Mouse (Mus musculus): Measurements from ENCODE around the gene Gm17087. TPM values are rescaled to one million over a fixed set of nuclear protein-coding genes. Genes with fewer than 3 reads are reported as not detected.

The Gm17087 gene
- total RNA-seq (2014; rRNA removed; ENCODE audit: low replicate concordance), result not detected in 2 replicates
- not detected in 2 replicates for polyA plus RNA-seq (2015; fragmentation: Nextera tagmentation; extraction: Ambion mirVana)

GRCm38 (mm10) chr17:8566850-8567249 is at the start of gene Gm17087:
TSS of gene Gm17087 (minus strand) at chr17:8566950.
- H3K27me3 ChIP-seq (ENCODE audit: control insufficient read depth, insufficient read depth, low read length), result no peaks in the 10 kb centered on the region
- no peak for ATAC-seq (ENCODE audit: insufficient read depth, low read depth)
- no peaks in the 10 kb centered on the region for H3K9me3 ChIP-seq (replicated peaks; ENCODE audit: control insufficient read depth, low read length)
- no peak within 1 kb of the TSS for H3K4me3 ChIP-seq (ENCODE audit: low read depth, low read length)
- H3K36me3 ChIP-seq (replicated peaks; ENCODE audit: control insufficient read depth, insufficient read depth, low read length), result no peaks in the 10 kb centered on the region
- H3K4me1 ChIP-seq (ENCODE audit: control insufficient read depth, insufficient read depth), result no peaks in the 10 kb centered on the region
- no peak within 1 kb of the TSS for H3K4me2 ChIP-seq (ENCODE audit: low read depth, low read length)
- TF ChIP-seq EP300 (IDR thresholded peaks at IDR 0.05; ENCODE audit: low read depth) (no peak), CTCF (IDR thresholded peaks at IDR 0.05; ENCODE audit: low read depth) (no peak)
- H3K27ac ChIP-seq (ENCODE audit: low read depth), result no peak within 1 kb of the TSS
- no peak within 1 kb of the TSS for H3K9ac ChIP-seq (replicated peaks; ENCODE audit: low read depth, low read length)
- WGBS, result 83% methylated on average over 6 of the region's 6 CpGs
- DNase-seq (ENCODE audit: low spot score), result no peak

GRCm38 (mm10) chr17:8613882-8614551 is 47.3 kb upstream of the Gm17087 start:
- Histone ChIP-seq H3K9ac (replicated peaks; ENCODE audit: low read depth, low read length) (no peak overlapping the region), H3K4me1 (ENCODE audit: control insufficient read depth, insufficient read depth) (no peaks in the 10 kb centered on the region), H3K4me2 (ENCODE audit: low read depth, low read length) (no peak overlapping the region), H3K9me3 (replicated peaks; ENCODE audit: control insufficient read depth, low read length) (no peaks in the 10 kb centered on the region), H3K27me3 (ENCODE audit: control insufficient read depth, insufficient read depth, low read length) (no peaks in the 10 kb centered on the region), H3K36me3 (replicated peaks; ENCODE audit: control insufficient read depth, insufficient read depth, low read length) (no peaks in the 10 kb centered on the region), H3K27ac (ENCODE audit: low read depth) (no peak overlapping the region), H3K4me3 (ENCODE audit: low read depth, low read length) (no peak overlapping the region)
- ATAC-seq (ENCODE audit: insufficient read depth, low read depth) (0 out of 2 replicates have a peak, but pooled peaks have one; percentile 39), DNase-seq (ENCODE audit: low spot score) (peak; percentile 66)
- no peak for TF ChIP-seq EP300 (IDR thresholded peaks at IDR 0.05; ENCODE audit: low read depth)
- peak; percentile 91 for TF ChIP-seq CTCF (IDR thresholded peaks at IDR 0.05; ENCODE audit: low read depth)
- 28% methylated on average over 7 of the region's 7 CpGs for WGBS

- H3K4me1 ChIP-seq (ENCODE audit: control insufficient read depth, insufficient read depth), result no peaks in the 10 kb centered on the region
- ATAC-seq (ENCODE audit: insufficient read depth, low read depth) (no peak), DNase-seq (ENCODE audit: low spot score) (no peak)
- no peaks in the 10 kb centered on the region for H3K36me3 ChIP-seq (replicated peaks; ENCODE audit: control insufficient read depth, insufficient read depth, low read length)
- H3K27me3 ChIP-seq (ENCODE audit: control insufficient read depth, insufficient read depth, low read length), result no peaks in the 10 kb centered on the region
- TF ChIP-seq CTCF (IDR thresholded peaks at IDR 0.05; ENCODE audit: low read depth) (no peak), EP300 (IDR thresholded peaks at IDR 0.05; ENCODE audit: low read depth) (no peak)
- no peak overlapping the region for H3K9ac ChIP-seq (replicated peaks; ENCODE audit: low read depth, low read length)
- no peak overlapping the region for H3K4me3 ChIP-seq (ENCODE audit: low read depth, low read length)
- no peak overlapping the region for H3K4me2 ChIP-seq (ENCODE audit: low read depth, low read length)
- H3K9me3 ChIP-seq (replicated peaks; ENCODE audit: control insufficient read depth, low read length), result no peaks in the 10 kb centered on the region
- 72% methylated on average over 4 of the region's 4 CpGs for WGBS
- no peak overlapping the region for H3K27ac ChIP-seq (ENCODE audit: low read depth)
Measured at GRCm38 (mm10) chr17:8611916-8612315, 45.2 kb upstream of the Gm17087 start.

- no peak for ATAC-seq (ENCODE audit: insufficient read depth, low read depth)
- DNase-seq (ENCODE audit: low spot score), result no peak
- Histone ChIP-seq H3K4me1 (ENCODE audit: control insufficient read depth, insufficient read depth) (no peaks in the 10 kb centered on the region), H3K4me2 (ENCODE audit: low read depth, low read length) (no peak overlapping the region), H3K4me3 (ENCODE audit: low read depth, low read length) (no peak overlapping the region), H3K27ac (ENCODE audit: low read depth) (no peak overlapping the region), H3K9ac (replicated peaks; ENCODE audit: low read depth, low read length) (no peak overlapping the region), H3K36me3 (replicated peaks; ENCODE audit: control insufficient read depth, insufficient read depth, low read length) (no peaks in the 10 kb centered on the region), H3K9me3 (replicated peaks; ENCODE audit: control insufficient read depth, low read length) (no peaks in the 10 kb centered on the region), H3K27me3 (ENCODE audit: control insufficient read depth, insufficient read depth, low read length) (no peaks in the 10 kb centered on the region; the same call in 1 of the 2 replicates)
- WGBS, result 66% methylated on average over 3 of the region's 3 CpGs
- no peak for TF ChIP-seq EP300 (IDR thresholded peaks at IDR 0.05; ENCODE audit: low read depth)
- no peak for TF ChIP-seq CTCF (IDR thresholded peaks at IDR 0.05; ENCODE audit: low read depth)
Measured at GRCm38 (mm10) chr17:8606695-8607094, 39.9 kb upstream of the Gm17087 start.

GRCm38 (mm10) chr17:8605921-8606320 is 39.2 kb upstream of the Gm17087 start:
- Histone ChIP-seq H3K4me3 (ENCODE audit: low read depth, low read length) (no peak overlapping the region), H3K4me2 (ENCODE audit: low read depth, low read length) (no peak overlapping the region), H3K27me3 (ENCODE audit: control insufficient read depth, insufficient read depth, low read length) (no peaks in the 10 kb centered on the region; the same call in 1 of the 2 replicates), H3K27ac (ENCODE audit: low read depth) (no peak overlapping the region), H3K4me1 (ENCODE audit: control insufficient read depth, insufficient read depth) (no peaks in the 10 kb centered on the region), H3K9me3 (replicated peaks; ENCODE audit: control insufficient read depth, low read length) (no peaks in the 10 kb centered on the region), H3K9ac (replicated peaks; ENCODE audit: low read depth, low read length) (no peak overlapping the region), H3K36me3 (replicated peaks; ENCODE audit: control insufficient read depth, insufficient read depth, low read length) (no peaks in the 10 kb centered on the region)
- 82% methylated on average over 5 of the region's 5 CpGs for WGBS
- no peak for ATAC-seq (ENCODE audit: insufficient read depth, low read depth)
- DNase-seq (ENCODE audit: low spot score), result no peak
- TF ChIP-seq EP300 (IDR thresholded peaks at IDR 0.05; ENCODE audit: low read depth) (no peak), CTCF (IDR thresholded peaks at IDR 0.05; ENCODE audit: low read depth) (no peak)

Measured in heart, postnatal 0 days (tissue).